Mouse (Mus musculus): ENCODE measurements at regions not wholly inside any gene's neighbourhood (a gene's known extent, or its start where the extent isn't known, plus 50 kb on each side); places are given as distances from the start of the nearest gene placed in this dataset.

GRCm38 (mm10) chr1:51531360-51531759, 53.1 kb upstream of the Nabp1 start:
- no peak for DNase-seq (ENCODE audit: low spot score)

DNA sequence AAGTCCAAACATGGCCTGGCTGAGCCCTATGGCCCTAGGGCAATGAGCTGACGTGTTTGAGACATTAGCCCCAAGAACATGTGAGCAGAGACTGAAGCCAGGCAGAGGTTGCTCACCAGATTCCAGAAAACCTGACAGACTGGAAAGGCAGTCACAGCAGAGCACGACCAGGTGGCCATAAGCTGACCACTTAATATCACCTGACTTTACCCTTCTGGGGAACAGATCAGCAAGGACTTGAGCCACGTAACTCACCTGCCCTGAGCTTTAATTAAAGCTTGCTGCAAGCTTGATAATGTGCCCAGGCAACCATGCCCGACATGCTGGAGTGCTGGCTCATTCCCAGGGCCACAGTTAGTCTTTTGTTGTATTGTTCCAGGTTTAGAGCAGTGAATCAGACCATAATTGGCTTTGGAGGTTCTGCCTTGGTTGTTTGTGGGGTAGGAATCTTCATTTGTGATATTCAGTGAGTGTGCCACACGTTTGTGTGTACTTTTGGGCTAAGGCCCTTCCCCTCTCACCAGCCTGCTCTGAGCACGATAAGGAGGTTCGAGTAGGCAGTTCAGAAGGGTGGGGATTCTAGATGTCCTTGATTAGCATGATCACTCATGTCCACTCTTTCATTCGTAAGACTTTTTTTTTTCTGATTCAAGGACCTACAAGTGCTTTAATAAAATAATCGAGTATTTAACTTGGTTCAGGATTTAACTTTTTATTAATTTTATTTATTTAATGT, 52.1 kb upstream of the Nabp1 start:
- peak; percentile 48 for DNase-seq (ENCODE audit: low spot score)

DNA sequence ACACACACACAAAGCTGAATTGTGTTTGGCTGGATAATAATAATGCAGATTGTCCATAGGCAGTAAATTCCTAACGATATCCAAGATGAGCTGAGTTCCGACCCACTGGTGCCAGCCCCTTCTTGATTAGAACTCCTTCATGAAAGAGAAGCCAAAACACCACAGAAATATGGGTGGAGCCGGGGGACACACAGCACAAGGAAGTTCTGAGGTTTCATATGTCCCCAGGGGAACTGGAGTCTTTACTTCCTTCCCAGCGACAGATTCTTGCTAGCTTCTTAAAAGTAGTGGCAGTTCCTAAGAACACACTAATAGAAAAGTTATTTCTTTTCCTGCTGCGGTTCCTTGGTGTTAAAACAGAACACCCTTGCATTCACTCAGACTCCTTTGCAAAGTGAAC, 51.4 kb upstream of the Nabp1 start:
- DNase-seq (ENCODE audit: low spot score) = peak; percentile 33

GRCm38 (mm10) chr1:51528671-51529070, 50.4 kb upstream of the Nabp1 start:
- DNase-seq (ENCODE audit: low spot score) = no peak
